Comparison of ENCODE assay signal across 7 mouse cellular contexts in the genomic region with DNA sequence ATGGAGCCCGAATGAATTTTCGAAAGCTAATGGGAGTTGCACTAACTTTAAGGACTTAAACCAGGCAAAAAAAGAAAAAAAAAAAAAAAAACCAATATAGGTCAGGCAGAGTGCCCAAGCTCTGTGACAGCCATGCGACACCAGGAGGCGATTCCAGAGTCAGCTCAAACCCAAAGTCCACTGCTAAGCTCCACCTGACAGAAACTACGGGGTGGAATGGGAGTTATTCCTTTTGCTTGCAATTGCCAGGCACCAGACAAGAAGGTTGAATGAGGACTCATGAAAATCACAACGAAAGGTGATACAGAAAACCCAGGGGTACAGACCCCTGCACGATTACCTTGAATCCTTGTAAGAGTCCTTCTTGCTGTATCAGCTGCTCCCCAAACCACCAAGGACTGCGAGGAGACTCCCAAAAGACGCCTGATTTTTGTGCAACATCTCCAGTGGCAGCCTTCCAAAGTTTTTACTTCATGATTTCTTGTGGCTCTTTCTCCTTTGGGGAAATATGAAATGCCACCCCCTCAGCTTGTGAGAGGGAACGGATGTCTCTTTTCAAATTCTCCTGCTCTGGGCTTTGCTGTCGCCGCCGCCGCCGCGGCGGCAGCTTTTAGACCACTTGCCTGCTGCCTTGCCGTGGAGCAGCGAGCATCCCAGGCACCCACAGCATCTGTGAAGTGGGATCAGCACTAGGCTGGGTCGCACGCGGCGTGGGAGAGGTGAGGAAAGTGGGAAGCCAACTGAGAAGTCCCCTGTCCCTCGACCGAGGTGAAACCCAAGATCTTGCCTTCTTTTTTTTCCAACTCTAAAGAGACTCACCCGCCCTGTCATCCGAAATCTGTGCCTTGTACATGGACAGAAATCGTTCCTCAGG. TPM values are rescaled to one million over a fixed set of nuclear protein-coding genes. Genes with fewer than 3 reads are reported as not detected.
A peak's percentile ranks its signal among the peaks of the same experiment; 100 is the strongest.
DNase-seq lines count a peak whose midpoint lies in the region; ATAC-seq and TF ChIP-seq lines count a peak whose summit lies in the region.

No protein-coding gene starts in this region.

- H3K27me3 ChIP-seq in heart, embryonic 16.5 days (ENCODE audit: control insufficient read depth, insufficient read depth, low read length): peaks cover 47% of the 10 kb centered on the region
- no peaks in the 10 kb centered on the region; the same call in 1 of the 2 replicates for H3K27me3 ChIP-seq in lung, postnatal 0 days (replicated peaks; ENCODE audit: insufficient read depth, low read length)

- H3K36me3 ChIP-seq in heart, embryonic 16.5 days (ENCODE audit: control insufficient read depth, insufficient read depth): no peaks in the 10 kb centered on the region
- H3K36me3 ChIP-seq in lung, postnatal 0 days (ENCODE audit: insufficient read depth, low read length): no peaks in the 10 kb centered on the region

- no peak for ATAC-seq in heart, embryonic 16.5 days (replicated peaks; ENCODE audit: extremely low read depth, insufficient read depth, low FRiP score)
- ATAC-seq in lung, postnatal 0 days: no peak
- no peak for ATAC-seq in erythroblast, adult 5-6 weeks (replicated peaks; ENCODE audit: low FRiP score, poor library complexity, severe bottlenecking)

- H3K4me3 ChIP-seq in heart, embryonic 16.5 days (ENCODE audit: low read length): peak overlapping the region; percentile 65
- H3K4me3 ChIP-seq in lung, postnatal 0 days (ENCODE audit: low read depth, low read length): peak overlapping the region; percentile 35

- no peaks in the 10 kb centered on the region for H3K9me3 ChIP-seq in heart, embryonic 16.5 days (replicated peaks; ENCODE audit: control insufficient read depth, low read length)
- no peaks in the 10 kb centered on the region for H3K9me3 ChIP-seq in lung, postnatal 0 days (ENCODE audit: low read length)

- TF ChIP-seq EP300 in lung, postnatal 0 days (IDR thresholded peaks at IDR 0.05): no peak

- DNase-seq in brain, adult 2 months (ENCODE audit: low read depth, low spot score): peak; percentile 84
- peak; percentile 53 to 64 for DNase-seq in cerebellum, postnatal 14 days
- DNase-seq in layer of hippocampus, adult 18-20 months (ENCODE audit: low spot score in 2 of 2): peak; percentile 45 to 64
- DNase-seq in lung, postnatal 0 days (ENCODE audit: low spot score): peak; percentile 24
- peak; percentile 53 to 61 for DNase-seq in right cerebral cortex, postnatal 36 days (ENCODE audit: low spot score in 2 of 2)

- H3K4me1 ChIP-seq in heart, embryonic 16.5 days (ENCODE audit: control insufficient read depth, insufficient read depth, low read length): peaks cover 3% of the 10 kb centered on the region; the same call in 1 of the 2 replicates
- H3K4me1 ChIP-seq in lung, postnatal 0 days (ENCODE audit: insufficient read depth, low read depth, low read length): no peaks in the 10 kb centered on the region; the same call in 1 of the 2 replicates

- H3K9ac ChIP-seq in heart, embryonic 16.5 days (ENCODE audit: low read length): peak overlapping the region; percentile 49; the same call in 1 of the 2 replicates
- no peak overlapping the region for H3K9ac ChIP-seq in lung, postnatal 0 days (replicated peaks; ENCODE audit: low read depth)

- peak overlapping the region; percentile 77 for H3K4me2 ChIP-seq in heart, embryonic 16.5 days (ENCODE audit: low read depth, low read length)
- H3K4me2 ChIP-seq in lung, postnatal 0 days (replicated peaks; ENCODE audit: low read depth, low read length): peak overlapping the region; percentile 63

- TF ChIP-seq CTCF in lung, postnatal 0 days (IDR thresholded peaks at IDR 0.05): no peak

- H3K27ac ChIP-seq in heart, embryonic 16.5 days (ENCODE audit: low read length): no peak overlapping the region
- H3K27ac ChIP-seq in lung, postnatal 0 days (ENCODE audit: low read length): no peak overlapping the region

- 11% methylated on average over 28 of the region's 28 CpGs for WGBS in heart, embryonic 16.5 days
- WGBS in lung, postnatal 0 days: 12% methylated on average over 28 of the region's 28 CpGs

RNA-seq across cellular contexts. Expression of a gene that starts 0.7 kb away (rescaled TPM):
- polyA plus RNA-seq in heart, embryonic 16.5 days (2015; fragmentation: Nextera tagmentation; extraction: Ambion mirVana): 0.22 and 0.32 TPM in 2 replicates
- total RNA-seq in layer of hippocampus, adult 18-20 months (2021): 10 to 100 TPM; 75.0 to 75.9 TPM
- 0.02 and 0.04 TPM in 2 replicates for polyA plus RNA-seq in lung, postnatal 0 days (2015; fragmentation: Nextera tagmentation; extraction: Ambion mirVana)
- 2.1 and 6.3 TPM in 2 replicates for total RNA-seq in erythroblast, adult 5-6 weeks (2015; ENCODE audit: low replicate concordance)
- total RNA-seq in erythroblast, adult 5-6 weeks (2017; ENCODE audit: low replicate concordance): 4.0 and 5.9 TPM in 2 replicates

RNA-seq across cellular contexts. Expression of a gene that starts 6.7 kb away (rescaled TPM):
- polyA plus RNA-seq in heart, embryonic 16.5 days (2015; fragmentation: Nextera tagmentation; extraction: Ambion mirVana): 0.42 TPM in 2 replicates
- total RNA-seq in layer of hippocampus, adult 18-20 months (2021): 100 to 1,000 TPM; 173 to 178 TPM
- 0.05 and 0.06 TPM in 2 replicates for polyA plus RNA-seq in lung, postnatal 0 days (2015; fragmentation: Nextera tagmentation; extraction: Ambion mirVana)
- not detected in 2 replicates for total RNA-seq in erythroblast, adult 5-6 weeks (2015; ENCODE audit: low replicate concordance)
- total RNA-seq in erythroblast, adult 5-6 weeks (2017; ENCODE audit: low replicate concordance): not detected in 2 replicates

Comparison
In these comparisons a context has a peak if more than half of its experiments do, and no peak if none do; other contexts are left out.
1. DNase-seq: peak in every context shown above with its lines; median percentile 84 in brain, adult 2 months; 58 in cerebellum, postnatal 14 days; 57 in right cerebral cortex, postnatal 36 days; 54 in layer of hippocampus, adult 18-20 months; 24 in lung, postnatal 0 days.
2. RNA of a gene that starts 0.7 kb away (total RNA-seq): 75.0 to 75.9 TPM in layer of hippocampus, adult 18-20 months; 2.1 to 6.3 TPM in erythroblast, adult 5-6 weeks; every median in the first group is over 10 times any median in the second.
3. RNA of a gene that starts 6.7 kb away (total RNA-seq): 173 to 178 TPM in layer of hippocampus, adult 18-20 months; not detected in erythroblast, adult 5-6 weeks; every median in the first group is over 100 times any median in the second.